Mouse (Mus musculus) regulatory T cell (primary cell): Measurements from ENCODE around the gene Plxnc1.

Experiments
- in situ Hi-C: fragments of 300-600 bp; cut with MboI, MseI; formaldehyde crosslinking; loops from one replicate; pipeline ENCODE4 v1.15.1; 2025; ENCODE audit warnings: high pct_unique_total_duplicates

Plxnc1 gene

GRCm38 (mm10) chr10:94944691-94945205 is at the start of gene Plxnc1:
TSS of gene Plxnc1 (minus strand) at chr10:94944835.
- in situ Hi-C loops, result no loop called here

- in situ Hi-C loops, result loop anchor here (5.0 to 10.0 kb wide), 3 partner anchors 163 to 485 kb away; partner anchors contain the start of gene Socs2
These were observed 47.5 kb upstream of the Plxnc1 start for GRCm38 (mm10) chr10:94992127-94992526.

GRCm38 (mm10) chr10:94991564-94992097 is 47.0 kb upstream of the Plxnc1 start:
- in situ Hi-C loops, result loop anchor here (5.0 to 10.0 kb wide), 3 partner anchors 163 to 486 kb away; partner anchors contain the start of gene Socs2

GRCm38 (mm10) chr10:94990768-94991563 is 46.3 kb upstream of the Plxnc1 start:
- in situ Hi-C loops, result loop anchor here (5.0 to 10.0 kb wide), 3 partner anchors 164 to 486 kb away; partner anchors contain the start of gene Socs2

- in situ Hi-C loops, result no loop called here
These were observed 44.7 kb upstream of the Plxnc1 start for GRCm38 (mm10) chr10:94989321-94989720.

GRCm38 (mm10) chr10:94985103-94985502 is 40.5 kb upstream of the Plxnc1 start:
- in situ Hi-C loops, result no loop called here

GRCm38 (mm10) chr10:94982528-94982927 is 37.9 kb upstream of the Plxnc1 start:
- in situ Hi-C loops, result no loop called here

GRCm38 (mm10) chr10:94981466-94982138 is 37.0 kb upstream of the Plxnc1 start:
- in situ Hi-C loops, result no loop called here

GRCm38 (mm10) chr10:94978265-94978822 is 33.7 kb upstream of the Plxnc1 start:
- in situ Hi-C loops, result no loop called here

- in situ Hi-C loops, result no loop called here
These were observed 31.7 kb upstream of the Plxnc1 start for GRCm38 (mm10) chr10:94976329-94976728.

- in situ Hi-C loops, result no loop called here
These were observed 30.5 kb upstream of the Plxnc1 start for GRCm38 (mm10) chr10:94975099-94975496.

- in situ Hi-C loops, result no loop called here
These were observed 29.9 kb upstream of the Plxnc1 start for GRCm38 (mm10) chr10:94974345-94975098.

- in situ Hi-C loops, result no loop called here
These were observed 27.1 kb upstream of the Plxnc1 start for GRCm38 (mm10) chr10:94971625-94972161.

GRCm38 (mm10) chr10:94970221-94970620 is 25.6 kb upstream of the Plxnc1 start:
- in situ Hi-C loops, result no loop called here

- in situ Hi-C loops, result no loop called here
These were observed 22.8 kb upstream of the Plxnc1 start for GRCm38 (mm10) chr10:94967468-94967867.

GRCm38 (mm10) chr10:94966789-94967188 is 22.2 kb upstream of the Plxnc1 start:
- in situ Hi-C loops, result no loop called here

- in situ Hi-C loops, result no loop called here
These were observed 20.5 kb upstream of the Plxnc1 start for GRCm38 (mm10) chr10:94965093-94965492.

- in situ Hi-C loops, result loop anchor here (5.0 kb wide), 1 partner anchor 355 kb away; no protein-coding TSS in a partner anchor
These were observed 17.4 kb upstream of the Plxnc1 start for GRCm38 (mm10) chr10:94962005-94962404.

GRCm38 (mm10) chr10:94961283-94961682 is 16.6 kb upstream of the Plxnc1 start:
- in situ Hi-C loops, result loop anchor here (5.0 kb wide), 1 partner anchor 354 kb away; no protein-coding TSS in a partner anchor

- in situ Hi-C loops, result loop anchor here (5.0 kb wide), 1 partner anchor 331 kb away; no protein-coding TSS in a partner anchor
These were observed 13.7 kb upstream of the Plxnc1 start for GRCm38 (mm10) chr10:94958311-94958710.
